Mouse (Mus musculus): ENCODE data around the gene Cd7.

- peak; percentile 66; the same call in 1 of the 2 replicates for TF ChIP-seq CTCF (IDR thresholded peaks at IDR 0.05; ENCODE audit: control insufficient read depth, insufficient read depth, insufficient replicate concordance, low read depth, low read length)
- no peak for TF ChIP-seq POLR2A (IDR thresholded peaks at IDR 0.05; ENCODE audit: control insufficient read depth, low read depth, low read length)
Observed at GRCm38 (mm10) chr11:121017703-121018102, 21.5 kb downstream of the Cd7 start.
